Mouse (Mus musculus) MEL-GATA-1-ER (cell line): ENCODE measurements around the gene Aoah.

Source experiments
- DNase-seq: peaks from one replicate; pipeline ENCODE4 v3.0.0-alpha.2; 2012; ENCODE audit warnings: low read depth; ENCODE audit errors: extremely low read depth

Gene Aoah

DNA sequence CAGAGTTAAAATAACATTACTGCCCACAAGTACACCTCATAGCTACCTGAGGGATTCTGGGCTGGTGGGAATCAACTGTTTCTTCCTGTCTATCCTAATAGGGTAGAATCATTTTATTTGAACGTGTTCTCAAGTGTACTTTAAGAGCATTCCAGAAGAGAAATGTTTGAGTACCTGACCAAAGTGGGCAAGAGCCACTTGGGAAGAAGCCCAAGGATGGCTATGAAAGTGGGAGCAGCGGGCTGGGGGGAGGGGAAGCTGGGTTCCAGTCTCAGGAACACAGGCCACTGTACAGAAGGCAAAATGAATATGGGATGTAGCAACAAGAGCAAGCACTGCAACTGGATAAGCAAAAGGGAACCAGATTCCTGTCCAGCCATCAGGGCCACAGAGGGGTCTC, 111.3 kb downstream of the Aoah start:
- DNase-seq, result no peak

DNA sequence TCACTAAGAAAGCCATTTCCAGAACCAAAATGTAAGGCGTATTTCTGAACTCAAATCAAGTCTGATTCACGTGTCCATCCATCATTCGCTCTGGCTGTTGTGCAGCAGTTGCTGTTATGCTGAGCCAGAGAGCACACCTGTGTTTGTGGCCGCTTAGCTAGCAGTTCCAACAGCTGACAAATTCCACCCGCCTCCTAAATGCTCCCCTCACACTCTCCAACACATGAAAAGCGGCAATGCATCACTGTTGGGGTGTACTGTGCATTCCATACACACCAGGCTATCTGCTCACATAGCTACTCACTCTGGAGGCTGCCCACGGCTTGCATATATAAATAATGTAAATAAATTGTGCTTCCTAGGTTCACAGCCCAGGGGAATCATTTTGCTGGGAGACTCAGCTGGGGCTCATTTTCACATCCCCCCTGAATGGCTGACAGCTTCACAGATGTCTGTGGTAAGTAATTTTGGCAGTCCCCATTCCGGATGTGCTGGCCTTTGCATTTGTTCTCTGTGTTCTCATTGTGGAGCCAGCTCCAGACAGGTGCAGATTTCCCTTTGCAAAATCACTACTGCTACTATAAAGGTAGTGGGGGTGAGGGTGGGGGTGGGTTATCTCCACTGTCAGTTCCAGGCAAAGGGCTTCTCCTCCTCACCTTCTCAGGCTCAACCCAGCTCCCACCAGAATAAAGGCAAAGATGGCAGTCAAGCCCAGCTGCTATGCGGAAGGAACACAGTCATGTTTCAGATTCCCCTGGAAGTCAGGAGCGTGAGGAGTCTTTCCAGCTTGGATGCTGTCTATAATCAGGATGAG, 123.0 kb downstream of the Aoah start:
- no peak for DNase-seq

DNA sequence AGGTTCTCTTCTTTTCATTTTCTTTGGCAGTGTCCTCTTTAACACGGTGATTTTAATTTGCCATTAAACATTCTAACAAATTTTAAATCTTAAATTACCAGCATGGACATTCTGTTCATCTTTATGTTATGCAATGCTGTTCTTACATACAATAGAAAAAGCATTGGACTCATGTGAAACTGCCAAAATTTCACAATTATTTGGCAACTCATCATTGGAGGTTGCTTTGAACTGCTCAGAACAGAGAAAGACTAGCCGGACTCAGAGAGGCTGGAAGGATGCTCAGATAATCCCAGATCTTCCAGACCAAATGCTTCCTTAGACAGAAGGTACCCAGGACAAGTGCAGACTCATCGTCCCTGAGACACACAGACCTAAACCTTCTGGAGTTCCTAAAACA, 126.5 kb downstream of the Aoah start:
- no peak for DNase-seq

DNA sequence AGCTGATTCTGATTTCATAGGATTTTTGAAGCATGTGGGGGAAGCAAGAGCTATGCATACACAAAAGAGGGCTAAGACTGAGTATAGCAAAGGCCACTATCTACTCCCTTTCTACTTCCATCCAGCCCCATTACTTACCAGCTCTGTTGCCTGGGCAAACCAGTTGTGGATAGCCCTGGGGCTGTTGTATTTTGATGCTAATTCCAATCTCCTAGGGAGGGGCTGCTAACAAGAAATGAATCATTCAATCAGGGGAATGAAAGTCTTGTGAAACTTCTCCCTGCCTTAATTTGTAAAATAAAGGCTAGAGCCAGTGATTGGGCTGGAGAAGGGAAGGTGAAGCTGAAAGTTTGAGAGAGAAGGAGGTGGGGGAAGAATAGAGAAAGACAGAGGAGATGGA, 142.1 kb downstream of the Aoah start:
- DNase-seq, result no peak

DNA sequence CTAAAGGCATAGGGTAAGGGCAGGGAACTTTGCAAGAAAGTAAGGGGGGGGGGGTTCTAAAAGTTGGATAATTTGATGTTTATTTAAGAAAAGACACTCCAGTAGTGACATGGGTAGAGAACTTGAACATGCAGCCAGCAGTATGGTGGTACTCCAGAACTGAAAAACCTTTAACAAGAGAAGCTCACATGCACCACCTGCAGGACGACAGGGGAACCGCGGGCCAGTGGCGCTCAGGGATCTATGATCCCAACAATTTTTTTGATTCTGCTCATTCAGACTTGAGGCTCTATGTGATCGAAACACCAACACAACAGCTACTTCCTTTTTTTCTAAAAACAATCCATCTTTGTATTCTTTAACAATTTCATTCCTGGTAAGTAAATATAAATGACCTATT, 143.5 kb downstream of the Aoah start:
- no peak for DNase-seq

DNA sequence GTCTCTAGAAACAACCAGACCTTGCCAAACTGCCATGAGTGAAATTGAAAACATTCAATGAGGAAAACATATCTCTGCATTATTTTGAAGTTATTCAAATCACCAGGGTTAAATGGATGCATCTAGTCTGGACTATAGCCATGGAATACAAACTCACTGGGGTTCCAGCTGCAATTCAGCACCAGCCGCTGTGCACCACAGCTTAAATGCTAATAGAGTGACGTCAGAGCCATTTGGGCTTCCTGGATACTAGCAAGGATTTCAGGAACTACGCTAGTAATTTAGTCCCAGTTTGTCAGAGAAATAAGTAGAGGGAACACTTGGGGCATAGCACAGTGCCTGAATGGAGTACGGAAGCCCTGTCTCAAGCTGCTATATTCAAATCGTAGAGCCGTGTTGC, 145.2 kb downstream of the Aoah start:
- no peak for DNase-seq

DNA sequence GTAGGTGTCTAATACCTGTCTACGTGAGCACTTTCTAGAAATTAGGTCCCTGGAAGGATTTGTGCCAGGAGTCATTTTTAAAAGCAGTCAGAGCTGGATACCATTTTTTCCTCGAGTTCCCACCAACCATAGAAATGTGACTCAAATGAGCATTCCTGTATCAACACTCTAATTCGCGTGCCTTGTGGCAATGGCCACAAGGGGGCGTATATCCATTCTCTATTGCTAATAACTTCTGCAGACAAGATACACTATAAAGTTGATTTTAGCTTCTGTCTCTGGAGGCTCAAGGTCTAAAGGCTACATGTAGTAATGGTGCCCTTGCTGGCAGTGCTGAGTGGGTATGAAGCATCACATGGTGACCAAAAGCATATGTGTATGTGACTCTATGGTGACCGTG, 146.5 kb downstream of the Aoah start:
- DNase-seq, result peak; percentile 18

DNA sequence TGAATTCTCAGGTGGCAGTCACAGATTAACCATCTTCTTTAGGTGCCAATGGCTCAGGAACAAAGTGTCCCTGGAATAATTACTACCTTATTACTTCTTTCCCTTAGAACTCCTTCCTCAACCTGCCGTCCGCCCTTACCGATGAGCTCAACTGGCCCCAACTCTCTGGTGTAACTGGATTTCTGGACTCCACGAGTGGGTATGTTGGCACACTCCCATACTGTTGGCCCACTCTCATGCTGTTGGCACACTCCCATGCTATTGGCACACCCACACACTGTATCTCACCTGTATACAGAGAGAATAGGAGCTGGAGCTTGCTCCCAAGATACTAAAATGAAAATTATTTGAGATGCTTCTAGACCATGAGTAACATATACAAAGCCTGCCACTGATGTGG, 147.8 kb downstream of the Aoah start:
- no peak for DNase-seq

DNA sequence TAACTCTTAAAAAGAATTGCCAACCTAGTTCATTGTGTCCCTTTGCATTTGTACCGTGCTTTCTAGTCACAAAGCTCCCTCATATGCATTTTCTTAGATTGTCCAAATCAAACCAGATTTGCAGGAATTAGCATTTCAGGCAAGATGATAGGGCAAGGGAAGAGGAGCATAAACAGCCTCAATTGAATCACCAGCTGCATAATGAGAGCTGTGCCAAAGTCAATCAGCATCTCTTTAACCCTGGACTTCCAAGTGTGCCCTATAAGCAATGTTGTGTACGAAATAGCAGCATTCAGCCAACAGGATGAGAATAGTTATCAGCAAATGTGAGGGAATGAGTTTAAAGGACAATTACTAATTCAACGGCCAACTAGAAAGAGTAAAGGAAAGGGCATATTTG, 169.2 kb downstream of the Aoah start:
- no peak for DNase-seq

DNA sequence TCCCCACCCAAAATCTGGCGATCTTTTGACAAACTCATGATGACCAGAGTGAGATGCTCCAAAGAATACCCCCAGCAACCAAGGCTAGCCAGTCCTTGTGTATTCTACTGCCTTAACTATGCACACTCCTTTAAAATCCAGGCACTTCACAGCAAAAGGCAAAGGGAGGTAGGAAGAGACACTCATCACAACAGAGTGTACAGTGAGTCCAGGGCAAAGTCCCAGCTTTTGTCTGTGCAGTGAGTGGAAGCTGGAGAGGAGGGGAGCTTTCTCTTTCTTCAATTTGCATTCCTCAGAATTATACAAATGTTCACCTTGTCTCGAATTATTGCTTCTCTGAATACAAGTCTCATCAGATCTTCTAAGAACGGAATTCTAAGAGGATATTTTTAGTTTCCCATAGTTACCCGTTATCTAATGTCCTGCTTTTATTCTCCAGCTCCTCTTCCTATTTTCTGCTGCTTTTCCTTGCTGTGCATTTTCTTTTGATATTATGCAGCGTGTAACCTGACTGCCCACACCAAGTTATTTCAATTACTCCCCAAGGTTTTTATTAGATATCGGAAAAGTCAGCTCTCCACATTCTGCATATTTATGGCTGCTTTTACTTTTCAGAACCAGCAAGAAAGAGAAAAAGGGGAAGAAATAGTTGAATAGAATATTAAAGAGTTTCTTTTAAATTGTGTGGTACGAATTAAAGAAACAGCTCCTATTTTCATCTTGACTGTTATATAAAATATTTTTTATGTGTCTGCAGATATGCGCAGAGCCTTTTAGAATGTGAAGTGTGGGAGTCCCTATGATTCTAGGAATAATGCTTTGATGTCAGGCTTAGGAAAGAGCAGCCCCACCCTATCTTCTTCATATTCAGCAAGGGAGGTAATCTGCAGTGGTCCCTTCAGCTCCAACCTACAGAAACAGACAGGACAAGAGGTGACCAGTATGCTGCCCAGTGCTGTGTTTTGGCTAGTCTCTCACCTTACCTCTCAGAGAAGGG, 187.6 kb downstream of the Aoah start:
- DNase-seq, result no peak

DNA sequence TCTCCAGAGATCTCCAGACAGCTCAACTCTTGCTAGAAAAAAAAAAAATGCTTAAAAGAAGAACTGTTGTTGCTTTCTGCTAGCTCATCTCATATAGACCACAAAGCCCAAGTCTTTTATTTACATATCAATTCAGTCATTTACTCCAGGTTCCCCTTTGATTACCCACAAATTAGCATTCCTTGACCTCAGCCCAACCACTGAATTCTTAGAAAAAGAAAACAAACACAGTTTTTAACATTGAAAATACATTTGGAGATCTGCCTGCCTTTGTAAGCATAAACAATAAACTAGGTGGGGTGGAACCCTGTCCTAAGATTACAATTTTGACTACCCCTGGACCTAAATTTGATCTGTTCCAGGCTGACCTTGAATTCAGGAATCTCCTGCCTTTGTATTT, 191.6 kb downstream of the Aoah start:
- no peak for DNase-seq

DNA sequence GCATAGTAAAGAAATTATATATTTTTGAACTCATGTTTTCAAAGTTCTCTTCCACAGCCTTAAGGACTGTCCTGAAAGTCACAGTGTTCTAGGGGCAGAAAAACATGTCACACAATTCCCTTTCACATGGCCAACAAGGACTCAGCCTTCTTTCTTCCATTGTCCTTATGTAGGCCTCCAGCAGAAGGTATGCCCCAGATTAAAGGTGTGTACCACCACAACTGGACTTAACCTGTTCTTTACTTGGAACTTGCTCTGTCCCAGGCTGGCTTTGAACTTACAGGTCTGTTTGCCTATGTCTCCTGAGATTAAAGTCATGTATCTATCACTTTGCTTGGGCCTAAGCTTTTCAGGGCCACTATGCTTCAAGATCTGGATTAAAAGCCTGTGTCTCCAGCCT, 192.0 kb downstream of the Aoah start:
- DNase-seq, result no peak

DNA sequence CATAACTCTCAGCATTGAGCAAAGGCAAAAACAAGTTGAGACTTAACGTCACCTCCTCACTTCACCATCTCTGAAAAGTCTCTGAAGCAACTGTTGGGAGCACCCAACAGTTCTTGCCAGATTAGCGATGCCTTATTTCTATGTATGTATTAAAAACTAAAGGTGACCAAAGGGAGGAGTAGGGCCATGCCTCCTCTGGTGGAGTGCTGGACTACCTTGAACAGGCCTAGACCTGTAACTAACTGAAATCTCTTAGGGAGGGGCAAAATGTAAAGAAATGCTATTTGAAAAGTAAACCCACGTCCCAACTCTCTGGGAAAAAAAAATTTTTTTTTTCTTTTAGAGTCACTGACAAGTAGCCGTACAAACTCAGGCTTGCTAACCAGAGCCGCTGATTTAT, 211.3 kb downstream of the Aoah start:
- no peak for DNase-seq

DNA sequence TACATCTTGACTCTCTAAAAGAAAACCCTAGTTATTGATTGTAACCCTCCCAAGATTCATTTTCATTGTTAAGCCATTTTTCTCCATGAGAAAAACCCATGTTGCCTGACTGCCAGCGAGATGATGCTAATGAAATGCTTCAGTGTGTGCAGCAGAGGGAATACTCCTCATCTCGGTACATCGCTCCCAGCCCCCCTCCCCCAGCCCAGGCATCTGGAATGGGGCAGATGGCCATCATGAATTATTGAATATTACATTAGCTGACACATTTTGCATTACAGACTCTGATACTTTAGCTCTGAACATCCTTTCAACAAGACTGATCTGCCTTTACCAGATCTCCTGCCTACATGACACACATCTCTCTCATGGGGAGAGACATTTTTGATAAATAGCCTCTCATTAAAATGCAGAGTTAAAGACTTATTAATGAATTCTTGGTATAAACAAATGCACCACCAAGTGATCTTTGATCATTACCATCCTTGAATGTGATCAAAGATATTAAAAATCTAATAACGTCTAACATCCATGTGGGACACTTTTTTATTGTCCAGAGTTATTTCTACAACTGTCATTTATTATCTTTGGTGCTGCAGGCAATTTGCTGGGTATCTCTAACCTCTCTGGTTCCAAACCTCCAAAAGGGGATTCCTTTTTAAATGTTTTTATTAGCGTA, 211.9 kb downstream of the Aoah start:
- DNase-seq, result no peak

DNA sequence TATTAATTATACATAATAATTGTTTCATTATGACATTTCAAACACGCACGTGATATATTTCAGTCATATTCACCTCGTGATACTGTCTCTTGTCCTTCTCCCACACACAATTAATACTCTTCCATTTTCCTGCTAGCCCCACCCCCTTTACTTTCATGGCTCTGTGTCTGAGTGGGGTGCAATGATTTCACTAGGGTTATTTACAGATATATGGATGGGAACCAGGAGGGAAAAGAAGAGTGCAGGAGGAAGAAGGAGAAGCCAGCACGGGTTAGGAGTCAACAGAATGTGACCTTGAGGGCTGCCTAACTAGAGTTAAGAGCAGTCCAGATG, 212.4 kb downstream of the Aoah start:
- no peak for DNase-seq

DNA sequence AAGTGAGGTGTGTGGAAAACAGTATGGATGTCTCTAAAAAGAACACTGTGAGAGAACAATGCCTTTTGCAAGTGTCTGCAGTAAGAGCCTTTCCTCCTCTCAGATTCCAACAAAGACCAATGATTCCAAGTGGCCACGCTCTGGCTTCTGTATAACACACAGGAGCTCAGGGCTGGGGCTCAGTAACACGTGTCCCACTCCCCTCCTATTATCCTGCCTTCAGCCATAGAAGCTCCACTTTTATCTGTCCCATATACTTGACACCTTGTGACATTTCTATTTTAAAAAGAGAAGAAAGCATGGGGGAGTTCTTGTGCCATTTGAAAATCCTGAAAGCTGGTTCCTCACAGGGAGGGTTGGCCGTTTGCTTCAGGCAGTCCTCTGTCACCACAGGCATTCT, 219.7 kb downstream of the Aoah start:
- no peak for DNase-seq

DNA sequence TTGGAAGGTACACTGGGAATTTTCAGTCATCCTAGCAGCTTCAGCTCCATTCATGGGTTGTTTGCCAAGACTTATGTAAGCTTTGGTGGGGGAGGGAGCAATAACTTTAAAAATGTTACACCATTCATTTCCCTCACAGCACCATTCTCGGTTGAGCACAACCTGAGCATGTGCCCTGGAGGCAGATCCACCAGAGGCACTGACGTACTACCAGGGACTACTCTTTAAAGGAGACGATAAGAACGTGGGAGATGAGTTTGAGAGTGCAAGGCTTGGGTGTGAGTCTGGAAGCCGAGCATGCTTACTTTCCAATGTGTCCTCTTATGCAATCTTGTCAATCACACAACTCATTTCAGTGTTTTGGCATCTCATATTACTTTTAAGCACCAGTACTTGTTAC, 230.9 kb downstream of the Aoah start:
- no peak for DNase-seq

DNA sequence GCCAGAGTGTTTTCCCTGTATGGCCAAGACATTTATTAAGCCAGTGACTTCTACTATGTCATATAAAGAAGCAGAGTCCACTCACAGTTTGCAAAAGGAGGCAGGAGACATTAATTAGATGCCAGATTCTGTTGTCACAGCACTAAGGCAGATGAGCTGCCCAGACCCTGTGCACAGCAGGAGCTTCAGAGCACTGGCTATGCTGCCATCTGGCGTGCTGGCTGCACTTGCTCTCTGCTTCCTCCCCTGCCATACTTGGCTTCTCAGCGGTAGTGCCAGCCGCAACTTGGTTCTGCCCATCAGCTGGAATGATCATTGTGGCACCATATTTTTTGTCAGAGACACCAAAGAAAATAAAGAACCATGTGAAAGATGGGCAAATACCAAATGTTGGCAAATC, 239.3 kb downstream of the Aoah start:
- DNase-seq, result no peak

DNA sequence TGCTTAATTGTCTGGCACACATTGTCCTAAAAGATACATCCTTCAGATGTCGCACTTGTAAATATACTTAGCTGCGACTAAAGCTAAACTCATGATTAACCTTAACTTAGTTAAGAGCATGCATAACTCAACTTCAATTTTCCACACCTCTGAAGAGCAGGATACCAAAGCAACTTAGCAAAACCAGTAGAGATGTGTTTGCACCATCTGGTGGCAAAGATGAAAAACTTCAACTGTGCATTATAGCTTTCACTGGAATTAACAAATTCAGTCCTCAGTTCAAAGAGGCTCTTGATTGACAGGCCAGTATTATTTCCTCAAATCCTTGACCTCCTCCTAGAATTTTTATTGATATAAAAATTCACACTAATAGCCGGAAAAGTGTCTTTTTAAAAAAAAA, 241.1 kb downstream of the Aoah start:
- no peak for DNase-seq

DNA sequence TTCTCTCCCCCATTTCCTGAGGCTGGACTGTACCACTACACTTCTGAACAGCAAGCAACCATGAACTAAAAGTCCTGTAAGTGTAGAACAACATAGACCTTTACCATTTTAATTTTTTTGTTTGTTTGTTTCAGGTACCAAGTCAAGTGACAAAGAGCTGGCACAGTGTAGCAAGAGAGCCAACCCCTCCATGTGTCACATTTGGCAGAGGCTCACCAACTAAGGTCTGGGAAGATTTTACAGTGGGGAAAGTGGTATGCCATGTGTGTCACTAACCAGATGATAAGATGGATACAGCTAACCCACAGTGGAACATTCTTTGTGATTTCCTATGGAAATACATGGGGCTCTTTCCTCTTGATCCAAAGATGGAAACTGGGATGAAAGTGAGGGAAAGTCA, 242.1 kb downstream of the Aoah start:
- no peak for DNase-seq

DNA sequence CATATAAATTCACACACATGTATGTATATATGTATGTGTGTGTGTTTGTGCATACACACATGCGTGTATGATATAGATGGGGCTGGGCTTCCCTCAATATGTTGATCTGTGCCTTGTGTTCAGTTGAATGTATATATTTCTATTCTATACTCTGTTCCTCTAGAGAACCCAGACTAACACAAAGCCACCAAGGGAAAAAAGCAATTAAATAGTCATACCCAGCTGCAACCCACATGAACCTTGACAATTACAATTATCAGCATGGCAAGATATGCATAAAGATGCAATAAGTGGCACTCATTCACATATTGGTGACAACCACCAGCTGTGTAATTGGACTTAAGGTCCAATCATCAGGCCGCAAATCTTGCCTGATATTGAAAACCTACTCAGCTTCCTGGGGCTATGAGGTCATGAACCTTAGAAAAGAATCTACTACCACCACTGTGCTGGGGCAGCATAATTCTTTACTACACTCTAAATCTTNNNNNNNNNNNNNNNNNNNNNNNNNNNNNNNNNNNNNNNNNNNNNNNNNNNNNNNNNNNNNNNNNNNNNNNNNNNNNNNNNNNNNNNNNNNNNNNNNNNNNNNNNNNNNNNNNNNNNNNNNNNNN, 246.8 kb downstream of the Aoah start:
- no peak for DNase-seq

DNA sequence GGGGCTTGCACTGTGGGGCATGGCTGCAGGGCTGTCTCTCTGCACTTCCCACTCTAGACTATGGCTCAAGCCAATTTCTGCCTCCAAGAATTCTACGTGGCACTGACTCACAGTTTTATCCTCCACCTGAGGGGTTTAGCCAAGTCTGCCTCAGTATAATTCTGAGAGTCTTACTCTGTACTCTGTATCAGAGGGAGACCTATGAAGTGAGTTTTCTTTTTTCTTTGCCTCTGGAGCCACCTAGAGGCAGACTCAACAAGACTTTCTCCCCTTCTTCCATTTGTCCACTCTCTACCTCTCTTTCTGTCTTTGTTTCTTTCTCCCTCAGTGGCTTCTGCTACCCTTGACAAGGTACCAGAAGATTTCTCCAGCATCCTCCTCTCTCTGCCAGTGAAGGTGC, 256.2 kb downstream of the Aoah start:
- DNase-seq, result no peak
